Mouse (Mus musculus) frontal cortex, postnatal 36 days (tissue): ENCODE measurements around the gene Gm20388.

Experiments used
- DNase-seq, 2 experiments: peaks; one replicate each; pipeline ENCODE4 v3.0.0; 2022; ENCODE audit warnings: low spot score in 2 of 2

Gm20388 gene

GRCm38 (mm10) chr8:122155082-122155643, 2244.5 kb downstream of the Gm20388 start:
- DNase-seq, result no peak

DNA sequence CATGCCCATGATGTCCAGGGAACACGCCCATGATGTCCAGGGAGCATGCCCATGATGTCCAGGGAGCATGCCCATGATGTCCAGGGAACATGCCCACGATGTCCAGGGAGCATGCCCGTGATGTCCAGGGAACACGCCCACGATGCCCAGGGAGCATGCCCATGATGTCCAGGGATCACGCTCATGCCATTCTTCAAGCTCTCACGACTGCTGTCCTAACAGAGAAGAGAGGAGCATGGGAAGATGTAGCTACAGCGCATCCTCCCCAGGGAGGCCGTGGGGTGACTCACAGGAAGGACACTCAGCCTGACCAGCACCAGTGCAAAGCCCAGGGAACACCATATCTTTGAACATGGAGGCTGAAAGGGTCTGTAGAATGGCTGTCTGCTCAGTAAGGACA, 2245.3 kb downstream of the Gm20388 start:
- no peak for DNase-seq

DNA sequence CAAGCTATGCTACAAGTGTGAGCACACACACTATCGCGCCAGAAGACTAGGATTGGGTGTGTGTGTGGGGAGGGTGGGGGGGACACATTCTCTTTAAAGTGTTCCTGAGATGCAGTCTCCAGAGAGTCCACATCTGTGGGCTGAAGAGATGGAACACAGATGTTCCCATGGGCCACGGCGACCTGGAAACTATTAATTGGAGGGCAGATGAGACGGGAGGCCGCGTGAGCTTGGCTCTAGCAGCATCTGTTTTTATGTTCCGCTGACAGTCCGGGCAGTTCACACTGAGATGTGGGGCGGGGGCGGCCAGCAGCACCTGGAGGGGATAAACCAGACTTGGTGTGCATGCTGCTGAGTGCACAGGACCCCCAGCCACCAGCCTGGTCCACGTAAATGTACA, 2247.0 kb downstream of the Gm20388 start:
- no peak for DNase-seq

DNA sequence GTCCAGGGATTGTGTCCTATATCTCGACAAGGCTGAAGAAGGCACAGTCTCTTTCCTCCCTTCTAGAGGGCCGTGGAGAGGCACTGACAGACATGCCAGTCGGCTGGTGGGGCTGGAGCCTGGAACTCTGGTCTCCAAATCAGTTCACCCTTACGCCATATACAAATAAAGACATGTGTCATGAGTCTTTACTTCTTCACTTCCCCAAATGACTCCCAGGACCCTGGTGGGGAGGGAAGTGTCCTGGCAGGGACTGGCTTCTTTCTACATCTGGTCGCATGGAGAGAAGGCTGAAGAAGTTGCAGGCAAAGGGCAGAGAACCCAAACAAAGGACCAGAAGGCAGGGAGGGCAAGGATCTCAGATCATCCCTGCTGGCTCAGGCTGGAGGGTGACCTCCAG, 2249.5 kb downstream of the Gm20388 start:
- no peak for DNase-seq

DNA sequence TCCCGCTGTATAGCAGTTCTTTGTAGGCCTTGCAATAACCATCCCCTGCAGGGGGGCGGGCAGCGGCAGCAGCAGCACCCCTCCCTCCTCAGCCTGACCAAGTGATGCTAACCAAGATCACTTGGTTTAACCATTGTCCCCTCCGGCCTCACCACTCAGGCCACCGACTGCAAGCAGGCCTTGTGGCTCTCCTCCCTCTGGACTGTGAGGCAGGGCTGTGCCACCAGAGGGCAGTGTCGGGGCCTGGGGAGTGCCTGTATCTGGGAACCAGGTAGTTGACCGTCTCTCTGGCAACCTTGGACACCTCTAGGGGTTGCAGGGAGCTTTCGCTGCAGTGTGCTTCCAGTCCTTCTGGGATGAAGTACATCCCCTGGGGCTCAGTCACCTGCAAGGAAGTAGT, 2252.4 kb downstream of the Gm20388 start:
- peak; percentile 50 to 58 for DNase-seq

DNA sequence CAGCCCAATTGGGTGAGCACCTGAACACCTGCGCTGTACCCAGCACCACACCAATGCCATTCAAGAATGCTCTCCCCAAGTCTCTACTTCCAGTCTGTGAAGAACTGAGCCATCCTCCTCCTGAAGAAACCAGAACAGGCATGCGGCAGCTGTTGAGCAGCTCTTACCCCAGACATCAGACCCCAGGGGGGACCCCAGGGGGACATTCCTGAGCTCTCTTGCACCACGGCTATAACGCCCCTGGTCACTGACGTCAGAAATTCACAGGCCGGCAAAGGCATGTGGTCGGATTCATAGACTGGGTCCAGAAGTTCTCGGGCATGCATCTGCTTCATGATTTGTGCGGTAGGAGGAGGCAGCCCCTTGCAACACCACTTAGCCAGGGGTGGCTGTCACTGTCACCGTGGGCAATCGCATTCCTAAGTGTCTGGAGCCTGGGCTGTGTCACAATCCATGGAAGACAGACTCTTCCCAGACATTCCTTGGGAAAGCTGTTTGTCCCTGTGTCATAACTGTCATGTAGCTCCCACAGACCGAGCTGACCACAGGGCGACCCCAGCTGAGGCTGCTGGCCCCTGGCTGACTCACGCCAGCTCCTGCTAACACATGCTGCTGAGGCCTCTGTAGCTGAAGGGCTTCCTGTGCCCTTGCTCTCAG, 2256.7 kb downstream of the Gm20388 start:
- no peak for DNase-seq

DNA sequence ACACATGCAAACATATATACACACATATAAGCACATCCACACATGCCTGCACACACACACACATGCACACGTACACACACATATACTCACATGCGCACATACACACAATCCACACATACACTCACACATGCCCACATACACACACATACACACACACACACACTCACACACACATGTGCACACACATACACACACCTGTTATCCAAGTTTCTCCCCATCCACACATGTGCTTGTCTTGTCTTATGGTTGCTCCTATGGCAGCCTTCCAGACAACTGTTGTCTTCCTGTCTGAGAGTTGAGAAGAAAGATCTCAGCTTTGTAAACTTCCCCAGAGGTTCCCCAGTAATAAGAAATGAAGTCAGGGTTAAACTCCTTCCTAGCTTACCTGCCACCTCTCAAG, 2258.8 kb downstream of the Gm20388 start:
- no peak for DNase-seq

DNA sequence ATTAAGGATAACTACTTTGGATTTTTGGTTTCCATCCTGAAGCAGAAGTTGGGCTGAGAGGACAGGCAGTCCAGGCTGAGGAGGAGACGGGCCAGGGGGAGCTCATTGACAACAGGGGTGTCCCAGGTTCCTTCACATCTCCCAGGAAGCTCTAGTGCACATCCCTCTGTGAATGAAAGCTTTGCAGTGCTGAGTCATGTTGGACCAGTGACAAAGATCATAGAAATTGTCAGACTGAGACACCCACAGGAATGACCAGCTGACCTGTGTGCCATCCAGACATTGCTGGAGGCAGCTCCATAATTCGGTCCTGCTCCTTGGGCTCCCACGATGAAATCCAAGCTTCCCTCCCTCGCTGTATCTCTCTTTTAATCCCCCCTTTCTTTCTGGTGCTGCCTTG, 2261.2 kb downstream of the Gm20388 start:
- DNase-seq, result no peak

DNA sequence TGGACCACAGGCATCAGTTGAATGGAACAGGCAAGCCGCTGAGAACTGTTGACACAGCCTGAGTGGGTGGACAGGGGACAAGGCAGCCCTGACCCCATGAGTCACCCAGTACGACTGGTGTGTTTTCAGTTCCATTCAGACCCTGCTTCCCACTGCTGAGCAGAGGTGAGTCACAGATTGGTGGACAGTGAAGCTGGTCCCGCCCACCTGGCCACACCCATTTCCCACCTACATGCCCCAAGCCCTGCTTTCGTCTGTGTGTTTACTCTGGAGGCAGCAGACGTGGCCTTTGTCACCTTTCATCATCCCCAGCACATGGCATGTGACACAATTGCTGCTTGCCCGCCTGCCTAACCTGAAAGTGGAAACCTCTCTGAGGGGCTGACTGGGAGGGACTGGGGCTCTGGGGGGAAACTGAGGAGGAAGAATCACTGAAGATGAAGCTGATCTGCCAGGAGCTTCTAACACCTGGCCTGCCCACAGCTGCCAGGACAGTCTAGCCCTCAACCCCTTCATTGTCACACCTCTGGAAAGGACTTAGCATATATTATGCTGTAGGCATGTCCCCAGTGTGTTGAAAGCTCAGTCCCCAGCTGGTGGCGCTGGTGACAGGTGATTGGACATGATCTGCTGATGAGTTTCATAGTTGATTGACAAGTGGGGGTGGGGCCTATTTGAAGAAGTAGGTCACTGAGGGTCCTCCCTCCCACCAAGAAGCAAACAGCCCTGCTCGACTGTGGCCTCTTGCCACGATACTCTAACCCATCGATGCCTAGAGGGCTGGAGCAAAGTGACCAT, 2263.7 kb downstream of the Gm20388 start:
- no peak for DNase-seq

GRCm38 (mm10) chr8:122178392-122178890, 2267.8 kb downstream of the Gm20388 start:
- no peak for DNase-seq

- DNase-seq, result no peak
Observed at GRCm38 (mm10) chr8:122179354-122179753, 2268.7 kb downstream of the Gm20388 start.

DNA sequence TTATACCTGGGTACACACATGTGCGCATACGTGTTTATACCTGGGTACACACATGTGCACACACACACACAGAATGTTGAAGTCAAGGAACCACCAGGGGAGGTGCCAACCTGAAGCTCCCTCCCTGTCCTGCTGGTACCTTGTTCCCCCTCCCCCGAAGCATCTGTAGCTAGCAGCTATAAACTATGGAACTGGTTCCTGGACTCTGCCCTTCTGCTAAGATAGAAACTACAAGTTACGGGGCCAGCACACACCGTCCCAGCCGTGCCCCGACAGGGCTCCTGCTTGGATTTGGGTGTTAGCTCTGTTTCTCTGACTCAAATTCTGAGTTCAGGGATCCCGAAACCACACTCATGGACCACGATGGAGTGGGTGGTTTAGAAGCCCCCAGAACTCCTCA, 2269.5 kb downstream of the Gm20388 start:
- no peak for DNase-seq

DNA sequence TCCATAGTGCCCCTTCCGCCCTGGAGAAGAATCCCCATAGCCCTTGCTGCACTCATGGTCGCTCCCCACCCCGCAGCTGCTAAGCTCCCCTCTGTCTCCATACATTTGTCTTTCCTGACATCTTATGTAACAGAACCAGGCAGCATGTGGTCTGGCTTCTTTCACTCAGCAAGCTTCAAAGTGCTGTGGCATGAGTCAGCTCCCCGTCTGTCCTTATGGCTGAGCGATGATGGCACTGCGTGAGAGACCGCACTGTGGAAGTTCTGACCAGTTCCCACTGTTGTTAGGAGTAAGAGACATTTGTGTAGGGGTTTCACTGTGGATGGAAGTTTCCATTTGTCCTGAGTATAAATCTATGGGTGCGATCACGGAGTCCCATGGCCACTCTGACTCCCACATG, 2270.8 kb downstream of the Gm20388 start:
- peak; percentile 35 to 52 for DNase-seq

GRCm38 (mm10) chr8:122181991-122182390, 2271.3 kb downstream of the Gm20388 start:
- DNase-seq, result no peak

DNA sequence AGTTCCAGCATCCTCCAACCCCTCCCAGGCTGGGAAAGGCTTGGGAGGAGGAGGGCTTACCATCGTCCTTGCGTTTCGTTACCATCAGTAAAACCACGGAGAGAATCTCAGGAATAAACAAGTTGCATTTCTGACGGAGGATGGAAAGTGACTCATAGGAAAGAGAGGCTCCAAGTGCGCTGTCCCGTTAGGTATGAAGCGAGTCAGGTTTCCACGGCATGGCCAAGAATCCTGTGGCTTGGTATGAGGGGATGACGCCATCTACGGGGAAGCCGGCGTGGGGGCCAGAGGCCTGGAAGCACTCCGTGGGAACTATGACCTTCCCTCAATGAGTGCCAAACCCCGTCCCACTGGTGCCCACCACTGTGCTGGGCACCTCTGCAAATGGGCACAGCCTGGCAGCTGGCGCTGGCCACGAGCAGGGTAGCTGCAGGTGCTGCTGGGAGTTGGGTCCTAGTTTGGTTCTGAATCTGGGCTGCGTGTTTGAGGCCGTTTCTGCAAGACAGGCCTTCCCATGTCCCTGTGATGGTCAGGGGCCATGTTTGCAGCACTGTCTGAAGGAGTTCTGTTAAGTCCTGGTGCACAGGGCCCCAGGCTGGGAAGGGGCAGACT, 2275.8 kb downstream of the Gm20388 start:
- no peak for DNase-seq

DNA sequence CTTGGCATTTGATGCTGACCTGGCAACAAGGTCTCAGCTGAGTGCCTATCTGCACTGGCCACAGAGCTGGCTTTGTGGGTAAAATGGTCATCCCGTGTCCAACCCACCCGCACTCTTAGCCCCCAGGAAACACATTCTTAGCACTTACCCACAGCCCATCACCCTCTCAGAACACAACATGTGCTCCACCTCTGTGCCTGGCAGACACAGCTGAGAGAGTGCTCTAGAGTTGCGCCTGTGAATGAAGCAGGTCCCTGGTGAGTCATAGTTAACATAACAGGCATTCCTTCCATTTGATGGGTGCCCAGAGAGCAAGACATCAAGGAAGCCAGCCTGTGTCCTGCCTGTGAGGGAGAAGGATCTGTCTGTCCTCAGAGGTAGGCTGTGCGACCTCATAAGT, 2276.6 kb downstream of the Gm20388 start:
- DNase-seq, result no peak

- DNase-seq, result peak; percentile 34 to 38
Observed at GRCm38 (mm10) chr8:122190349-122191053, 2279.9 kb downstream of the Gm20388 start.

GRCm38 (mm10) chr8:122191054-122191376, 2280.4 kb downstream of the Gm20388 start:
- DNase-seq, result no peak

GRCm38 (mm10) chr8:122192771-122193170, 2282.1 kb downstream of the Gm20388 start:
- DNase-seq, result no peak

- no peak for DNase-seq
Observed at GRCm38 (mm10) chr8:122193521-122193920, 2282.9 kb downstream of the Gm20388 start.

GRCm38 (mm10) chr8:122194396-122194795, 2283.8 kb downstream of the Gm20388 start:
- no peak for DNase-seq

DNA sequence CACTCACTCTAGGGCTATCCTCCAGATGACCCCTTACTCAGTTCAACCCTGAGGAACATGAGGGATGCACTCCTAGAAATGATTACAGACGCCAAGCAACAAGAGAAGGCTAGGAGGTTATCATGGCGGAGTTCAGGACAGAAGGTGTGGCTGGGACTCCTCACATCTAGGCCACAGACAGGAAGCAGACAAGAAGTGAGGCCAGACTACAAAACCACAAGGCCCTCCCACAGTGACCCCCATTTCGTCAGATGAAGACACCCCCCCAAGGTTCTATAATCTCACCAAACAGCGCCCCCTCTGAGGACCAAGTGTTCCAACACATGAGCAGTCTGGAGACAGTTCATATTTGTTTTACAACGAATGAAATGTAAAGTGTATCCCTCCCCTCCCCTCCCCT, 2286.7 kb downstream of the Gm20388 start:
- DNase-seq, result no peak
